Mouse (Mus musculus): ENCODE data around the gene Arhgef11.

The Arhgef11 gene

DNA sequence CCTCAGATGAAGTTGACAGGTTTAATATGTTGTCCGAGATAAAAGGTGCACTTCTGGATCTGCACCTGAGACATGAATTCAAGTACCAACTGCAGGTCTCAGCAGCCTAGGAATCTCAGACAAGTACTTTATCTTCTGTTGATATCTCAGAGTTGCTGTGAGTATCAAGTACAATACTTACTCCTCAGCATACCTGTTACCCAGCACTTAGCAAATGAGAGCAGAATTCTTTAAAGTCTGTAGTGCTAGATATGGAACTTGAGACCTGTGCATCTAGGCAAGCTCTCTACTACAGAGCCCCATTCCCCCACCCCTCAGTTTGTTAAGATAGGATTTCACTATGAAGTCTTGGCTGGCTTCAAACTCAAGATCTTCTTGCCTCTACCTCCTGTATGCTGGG is 43.9 kb downstream of the Arhgef11 start:
- WGBS: 94% methylated on average over 1 of the region's 1 CpGs

DNA sequence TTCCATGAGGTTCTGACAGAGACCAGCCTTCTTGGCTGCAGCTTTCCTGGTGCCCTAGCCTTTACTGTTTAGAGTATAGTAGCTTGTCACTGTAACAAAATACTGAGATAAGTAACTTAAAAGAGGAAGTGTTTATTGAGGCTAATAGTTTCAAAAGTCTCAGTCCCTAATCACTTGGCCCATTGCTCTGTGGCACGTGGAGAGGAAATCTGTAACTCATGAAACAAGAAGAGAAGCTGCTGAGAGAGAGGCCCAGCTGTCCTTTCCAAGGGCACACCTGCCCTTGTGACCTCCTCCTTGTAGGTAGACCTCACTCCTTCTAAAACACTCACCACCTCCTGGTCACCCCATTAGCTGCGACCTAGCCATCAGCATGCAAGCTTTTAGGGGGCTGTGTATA is 101.2 kb downstream of the Arhgef11 start:
- WGBS: 84% methylated on average over 2 of the region's 2 CpGs

DNA sequence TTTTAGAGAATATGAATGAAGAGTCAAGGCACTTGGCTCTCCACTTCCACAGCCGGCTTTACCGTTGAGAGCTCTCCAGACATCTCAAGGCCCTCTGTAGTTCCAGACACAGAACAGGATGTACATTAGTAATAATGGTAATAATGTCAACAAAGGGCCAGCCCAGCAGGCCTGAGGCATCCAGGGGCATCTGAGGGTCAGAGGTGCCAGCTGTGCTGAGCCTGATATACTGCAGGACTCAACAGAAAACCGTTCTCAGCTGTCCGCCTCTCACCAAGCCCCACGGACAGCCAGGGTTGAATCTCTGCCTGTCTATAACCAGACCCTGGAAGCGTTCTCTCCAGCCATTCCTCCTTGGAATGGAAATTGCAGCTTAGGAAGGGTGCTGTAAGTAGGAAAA is 107.2 kb downstream of the Arhgef11 start:
- 87% methylated on average over 6 of the region's 6 CpGs for WGBS

DNA sequence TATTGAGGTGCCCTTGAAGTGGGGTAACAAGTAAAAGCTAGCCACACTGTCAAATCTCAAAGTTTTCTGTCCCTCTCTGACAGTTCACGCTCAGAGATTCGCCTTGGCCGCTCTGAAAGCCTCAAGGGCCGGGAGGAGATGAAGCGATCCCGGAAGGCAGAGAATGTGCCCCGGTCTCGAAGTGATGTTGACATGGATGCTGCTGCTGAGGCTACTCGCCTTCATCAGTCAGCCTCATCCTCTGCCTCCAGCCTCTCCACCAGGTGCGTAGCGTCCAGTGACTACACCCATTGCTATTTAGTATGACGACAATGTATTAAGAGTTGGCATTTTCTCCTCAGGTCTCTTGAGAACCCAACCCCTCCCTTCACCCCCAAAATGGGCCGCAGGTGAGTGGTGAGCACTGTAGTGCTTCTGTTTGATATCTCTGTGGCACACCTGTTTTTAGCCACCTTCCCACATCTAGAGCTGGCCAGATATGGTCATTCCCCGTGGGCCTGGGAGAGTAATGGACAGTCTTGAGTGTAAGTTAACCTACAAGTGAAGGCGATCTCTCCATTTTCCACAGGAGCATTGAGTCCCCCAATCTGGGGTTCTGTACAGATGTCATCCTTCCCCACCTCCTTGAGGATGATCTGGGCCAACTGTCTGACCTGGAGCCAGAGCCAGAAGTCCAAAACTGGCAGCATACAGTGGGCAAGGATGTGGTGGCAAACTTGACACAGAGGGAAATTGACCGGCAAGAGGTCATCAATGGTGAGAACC is 108.2 kb downstream of the Arhgef11 start:
- 98% methylated on average over 16 of the region's 16 CpGs for WGBS

DNA sequence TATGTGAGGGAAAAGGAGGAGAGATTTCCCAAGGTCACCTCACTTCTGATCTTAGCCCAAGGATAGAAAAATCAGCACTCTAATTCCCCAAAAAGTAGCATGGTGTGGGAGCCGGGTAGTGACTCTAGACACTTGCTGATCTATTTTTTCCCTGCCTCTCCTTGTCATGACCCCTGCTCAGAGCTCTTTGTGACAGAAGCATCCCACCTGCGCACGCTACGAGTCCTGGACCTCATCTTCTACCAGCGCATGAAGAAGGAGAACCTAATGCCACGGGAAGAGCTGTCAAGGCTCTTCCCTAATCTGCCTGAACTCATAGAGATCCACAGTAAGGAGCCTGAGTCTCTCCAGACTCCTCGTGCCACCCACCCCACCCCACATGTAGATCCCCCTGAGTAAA is 108.8 kb downstream of the Arhgef11 start:
- 98% methylated on average over 7 of the region's 7 CpGs for WGBS

DNA sequence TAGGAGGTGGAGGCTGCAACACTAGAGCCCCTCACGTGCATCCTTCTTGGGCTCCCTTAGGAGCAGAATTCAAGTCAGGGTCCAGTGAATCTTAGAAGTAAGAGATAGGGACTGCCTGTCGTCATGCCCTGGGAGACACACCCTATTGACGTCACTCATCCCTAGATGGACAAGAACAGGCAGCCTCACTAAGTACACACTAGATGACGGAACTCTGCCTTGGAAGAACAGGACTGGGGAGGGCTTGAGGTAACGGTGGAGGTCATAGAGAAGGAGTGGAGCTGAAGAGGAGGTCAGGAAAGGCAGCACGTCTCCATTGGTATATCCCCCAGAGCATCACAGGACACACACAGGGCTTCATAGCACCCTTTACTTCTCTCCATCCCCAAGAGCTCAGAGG is 111.3 kb downstream of the Arhgef11 start:
- 92% methylated on average over 6 of the region's 6 CpGs for WGBS

DNA sequence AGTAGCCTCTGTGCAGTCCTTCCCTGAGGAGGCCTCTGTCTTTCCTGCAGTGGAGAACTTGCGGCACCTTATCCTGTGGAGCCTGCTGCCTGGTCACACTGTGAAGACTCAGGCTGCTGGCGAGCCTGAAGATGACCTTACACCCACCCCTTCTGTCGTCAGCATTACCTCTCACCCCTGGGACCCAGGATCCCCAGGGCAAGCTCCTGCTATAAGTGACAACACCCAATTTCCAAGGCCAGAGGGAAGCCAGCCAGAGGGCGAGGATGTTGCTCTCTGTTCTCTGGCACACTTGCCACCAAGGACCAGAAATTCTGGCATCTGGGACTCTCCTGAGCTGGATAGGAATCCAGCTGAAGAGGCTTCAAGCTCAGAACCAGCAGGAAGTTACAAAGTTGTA is 115.7 kb downstream of the Arhgef11 start:
- 90% methylated on average over 4 of the region's 4 CpGs for WGBS

DNA sequence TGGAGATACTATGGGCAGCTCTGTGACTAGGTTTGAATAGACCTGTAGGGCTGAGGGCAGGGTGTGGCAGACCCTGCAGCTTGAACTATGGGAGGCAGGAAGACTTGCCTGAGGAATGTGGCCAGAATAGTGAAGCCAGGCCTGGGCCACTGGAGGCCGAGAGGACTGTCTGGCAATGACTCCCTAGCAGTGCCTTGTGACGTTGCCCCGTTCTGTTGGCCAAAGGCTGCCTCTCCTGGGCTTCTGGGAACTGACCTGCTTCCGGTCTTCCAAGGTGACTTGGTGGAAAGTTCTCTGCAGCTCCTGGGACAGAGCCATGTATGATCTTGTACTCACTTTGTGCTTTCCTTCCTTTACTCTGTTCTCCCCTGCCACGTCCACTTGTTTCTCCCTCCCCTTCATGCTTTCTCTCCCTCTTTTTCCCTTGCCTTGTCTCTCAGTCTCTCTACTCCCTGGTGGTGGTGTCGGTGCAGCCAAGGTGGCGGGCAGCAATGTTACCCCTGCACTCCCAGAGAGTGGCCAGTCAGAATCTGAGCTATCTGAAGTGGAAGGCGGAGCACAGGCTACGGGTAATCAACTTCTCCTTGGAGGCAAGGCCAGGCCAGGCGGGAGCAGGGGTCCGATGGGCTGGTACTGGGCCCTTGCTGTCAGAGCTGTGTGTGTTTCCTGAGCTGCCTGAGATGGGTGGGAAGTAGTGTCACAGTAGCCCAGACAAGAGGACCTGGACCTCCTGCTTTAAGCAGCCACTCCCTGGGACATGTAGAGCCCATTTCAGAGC is 116.8 kb downstream of the Arhgef11 start:
- WGBS: 87% methylated on average over 11 of the region's 11 CpGs

DNA sequence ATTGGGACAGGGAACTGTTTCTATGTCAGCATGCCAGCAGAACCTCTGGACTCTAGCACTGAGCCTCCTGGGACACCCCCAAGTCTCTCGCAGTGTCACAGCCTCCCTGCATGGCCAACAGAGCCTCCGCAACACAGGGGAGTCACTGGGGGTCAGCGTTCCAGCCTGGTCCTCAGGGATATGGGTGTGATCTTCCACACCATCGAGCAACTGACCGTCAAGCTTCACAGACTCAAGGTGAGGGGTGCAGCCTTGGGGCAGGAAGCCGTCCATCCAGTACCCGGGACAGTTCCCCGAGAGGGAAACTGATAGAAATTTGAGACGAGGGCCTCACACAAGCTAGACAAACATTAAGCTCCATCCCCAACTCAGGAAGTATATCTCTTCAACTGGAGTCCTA is 118.0 kb downstream of the Arhgef11 start:
- 91% methylated on average over 9 of the region's 9 CpGs for WGBS

DNA sequence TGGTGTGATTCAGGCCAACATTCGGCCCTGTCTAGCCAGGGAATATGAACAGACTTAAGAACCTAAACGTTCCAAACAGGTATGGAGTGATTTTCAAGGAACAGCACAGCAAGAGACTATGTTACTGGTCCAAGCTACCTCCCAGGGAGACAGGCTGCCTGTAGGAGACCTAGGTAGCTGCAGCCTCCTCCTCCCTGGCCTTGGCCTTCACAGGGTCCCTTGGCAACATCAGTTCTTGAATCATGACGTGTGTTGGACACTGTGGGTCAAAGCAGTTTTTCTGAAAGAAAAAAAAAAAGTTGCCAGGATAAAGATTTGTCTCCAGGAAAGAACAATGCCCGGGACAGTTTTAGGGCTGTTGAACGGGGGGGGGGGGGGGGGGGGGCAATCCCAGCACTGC is 121.5 kb downstream of the Arhgef11 start:
- WGBS: 68% methylated on average over 5 of the region's 5 CpGs

DNA sequence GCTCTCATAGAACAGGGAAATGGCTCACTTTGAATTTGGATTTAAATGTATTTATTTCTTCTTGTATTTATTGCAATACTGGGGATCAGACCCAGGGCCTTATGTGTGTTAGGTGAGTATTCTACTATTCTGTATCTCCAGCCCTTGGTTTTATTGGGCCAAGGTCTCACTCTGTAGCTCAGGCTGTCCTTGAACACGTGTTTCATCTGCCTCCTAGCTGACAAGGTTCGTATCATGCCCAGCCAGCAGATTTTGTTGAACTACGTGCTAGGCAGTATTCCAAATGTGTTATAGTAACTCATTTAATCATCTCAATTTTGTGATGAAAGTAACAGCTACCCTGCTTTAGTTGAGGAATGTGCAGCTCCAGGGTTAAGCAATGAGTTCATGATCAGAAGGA is 124.7 kb downstream of the Arhgef11 start:
- WGBS: 41% methylated on average over 3 of the region's 3 CpGs

DNA sequence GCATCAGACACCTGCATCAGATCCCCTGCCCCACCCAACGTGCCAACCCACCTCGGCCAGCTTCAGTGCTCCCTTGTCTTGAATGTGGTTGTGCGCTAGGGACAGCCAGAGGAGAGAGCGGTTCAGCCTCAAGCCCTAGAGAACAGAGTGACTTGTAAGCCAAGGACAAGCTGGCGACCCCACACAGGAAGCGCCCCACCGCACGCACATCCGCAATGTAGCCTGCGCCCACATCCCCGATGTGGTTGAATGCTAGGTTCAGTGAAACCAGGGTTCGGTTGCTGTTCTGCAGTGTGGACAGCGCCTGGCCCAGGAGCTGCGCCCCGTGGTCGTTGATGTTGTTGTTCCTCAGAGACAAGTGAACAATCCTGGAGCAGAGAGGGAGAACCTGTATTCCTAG is 125.4 kb downstream of the Arhgef11 start:
- WGBS: 90% methylated on average over 16 of the region's 16 CpGs

DNA sequence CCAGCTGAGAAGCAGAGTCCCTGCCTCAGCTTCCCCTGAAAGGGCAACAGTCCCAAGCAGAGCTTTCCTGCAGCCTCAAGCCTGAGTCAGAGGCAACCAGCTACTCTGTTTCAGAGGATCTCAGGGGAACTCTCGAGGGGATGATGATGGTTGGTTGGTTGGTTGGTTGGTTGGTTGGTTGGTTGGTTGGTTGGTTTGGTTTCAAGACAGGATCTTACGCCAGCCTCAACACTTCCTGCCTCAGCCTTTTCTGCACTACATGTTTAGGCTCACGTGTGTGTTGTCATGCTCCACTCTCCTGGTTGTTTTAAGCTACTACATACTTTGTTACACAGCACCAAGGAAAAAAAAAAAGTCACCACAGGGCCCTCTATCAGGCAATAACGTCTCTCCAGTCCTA is 126.6 kb downstream of the Arhgef11 start:
- WGBS: 87% methylated on average over 4 of the region's 4 CpGs

DNA sequence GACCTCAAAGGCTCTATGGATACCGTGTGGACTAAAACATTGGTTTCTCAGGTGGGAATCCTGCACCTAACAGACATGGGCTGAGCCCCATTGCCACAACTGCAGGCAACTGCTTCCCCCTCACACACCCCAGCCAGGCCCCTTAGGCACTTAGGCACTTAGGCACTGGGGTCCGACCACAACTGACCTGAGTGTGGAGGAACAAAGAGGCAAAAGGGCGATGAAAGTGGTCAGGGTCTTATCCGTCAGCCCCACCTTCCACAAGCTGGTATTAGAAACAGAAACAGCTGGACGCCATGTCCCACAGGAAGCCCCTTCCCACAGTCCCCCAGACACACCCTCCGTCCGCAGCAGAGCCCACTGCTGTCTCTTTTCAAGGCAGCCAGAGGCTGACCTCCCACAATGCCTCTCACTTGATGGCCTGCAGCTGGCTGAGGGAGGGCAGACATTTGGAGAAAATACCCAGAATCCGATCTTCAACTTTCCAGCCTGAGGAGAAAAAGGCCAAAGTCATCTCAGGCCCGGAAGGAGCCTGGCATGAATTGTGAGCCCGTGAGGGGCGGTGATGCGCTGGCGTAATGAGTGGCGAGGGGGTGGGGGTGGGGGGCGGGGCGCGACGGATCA is 127.8 kb downstream of the Arhgef11 start:
- WGBS: 47% methylated on average over 18 of the region's 18 CpGs

DNA sequence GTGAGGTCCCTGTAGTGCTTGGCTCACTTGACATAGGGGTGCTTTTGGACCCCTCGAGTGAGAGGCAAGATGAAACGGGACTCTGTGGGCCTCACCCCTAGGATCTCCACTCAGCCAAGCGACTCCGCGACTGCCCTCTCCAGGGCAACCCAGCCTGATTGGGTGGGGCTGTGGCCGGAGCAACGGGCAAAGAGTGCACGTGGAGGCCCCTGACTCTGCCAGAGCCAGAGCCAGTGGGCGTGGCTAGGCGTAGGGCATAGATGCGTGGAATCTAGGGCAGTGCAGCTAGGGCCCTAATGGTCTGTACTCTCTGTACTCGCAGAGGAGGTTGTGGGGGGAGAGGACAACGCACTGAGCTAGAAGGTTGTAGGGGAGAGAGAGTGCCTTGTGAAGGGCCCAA is 131.1 kb downstream of the Arhgef11 start, which contains the start of gene Lrrc71:
Gene Lrrc71, minus strand, starts transcription at position 195 of the 400 bp plus-strand sequence.
- WGBS: 57% methylated on average over 13 of the region's 13 CpGs

DNA sequence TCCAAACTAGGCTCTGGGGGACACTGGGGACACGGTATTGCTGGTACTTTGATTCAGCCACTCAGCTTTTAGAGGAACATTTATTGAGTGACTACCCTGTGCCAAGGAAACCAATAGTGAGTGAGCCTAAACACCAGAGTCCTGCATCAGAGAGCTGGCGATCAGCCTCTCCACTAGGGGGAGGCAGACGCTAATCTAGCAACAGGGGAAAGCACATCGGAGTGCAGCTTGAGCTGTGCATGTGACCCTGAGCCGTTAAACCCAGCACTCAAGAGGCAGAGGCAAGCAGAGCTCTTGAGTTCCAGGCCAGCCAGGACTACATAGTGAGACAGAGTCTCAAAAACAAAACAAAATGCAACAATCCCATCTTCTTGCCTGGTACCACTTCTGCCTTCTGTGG is 131.7 kb downstream of the Arhgef11 start:
- WGBS: 16% methylated on average over 5 of the region's 5 CpGs

DNA sequence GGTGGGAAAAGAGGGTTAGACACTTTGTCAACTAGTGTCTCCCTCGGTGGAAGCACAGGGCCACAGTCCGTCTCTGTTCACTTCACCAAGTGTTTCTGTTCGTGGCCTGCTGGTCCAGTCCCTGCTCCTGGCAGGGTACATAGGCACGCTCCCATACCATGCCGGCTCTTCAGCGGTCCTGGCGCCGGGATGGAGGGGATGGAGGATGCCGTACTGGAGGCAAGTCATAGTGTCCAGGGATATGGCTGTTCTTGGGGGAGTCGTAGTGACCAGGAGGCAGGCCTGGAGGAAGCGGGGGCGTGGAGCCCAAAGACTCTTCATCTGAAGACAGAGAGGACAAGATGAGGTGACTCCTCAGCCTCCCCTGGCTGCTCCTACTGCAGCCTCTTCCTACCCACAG is 132.6 kb downstream of the Arhgef11 start:
- WGBS: 89% methylated on average over 12 of the region's 12 CpGs

DNA sequence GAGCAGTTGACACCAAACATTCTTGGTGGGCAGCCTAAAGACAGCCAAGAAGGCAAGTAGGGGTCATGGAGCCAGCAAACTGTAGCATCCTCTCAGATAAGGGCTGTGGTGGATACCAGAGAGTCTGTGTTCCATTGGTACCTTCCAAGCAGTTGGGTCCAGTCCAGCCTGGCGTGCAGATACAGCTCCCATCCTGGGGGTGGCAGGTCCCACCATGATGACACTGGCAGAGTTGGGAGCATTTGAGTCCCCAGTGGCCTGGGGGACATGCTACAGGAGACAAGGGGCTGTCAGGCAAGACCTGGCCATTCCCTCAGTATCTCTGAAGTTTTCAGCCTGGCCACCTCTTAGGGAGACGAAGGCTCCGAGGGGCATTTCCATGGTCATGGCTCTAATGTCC is 135.2 kb downstream of the Arhgef11 start:
- 92% methylated on average over 3 of the region's 3 CpGs for WGBS

DNA sequence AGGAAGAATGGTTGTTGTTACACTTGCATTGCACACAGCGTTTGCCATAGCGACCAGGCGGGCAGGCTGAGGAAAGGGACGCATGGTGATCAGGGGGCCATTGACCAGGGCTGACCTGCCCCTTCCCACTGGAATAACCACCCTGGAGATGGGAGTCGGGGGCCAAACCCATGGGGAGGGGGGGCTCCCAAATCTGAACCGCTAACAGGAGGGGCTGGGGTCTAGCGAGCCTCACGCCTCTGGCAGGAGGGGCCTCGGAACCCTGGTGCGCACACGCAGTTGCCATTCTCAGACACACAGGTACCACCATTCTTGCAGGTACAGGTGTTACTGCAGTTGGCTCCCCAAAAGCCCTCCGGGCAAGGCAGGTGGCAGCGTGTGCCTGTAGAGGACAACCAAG is 136.5 kb downstream of the Arhgef11 start:
- 87% methylated on average over 13 of the region's 13 CpGs for WGBS

DNA sequence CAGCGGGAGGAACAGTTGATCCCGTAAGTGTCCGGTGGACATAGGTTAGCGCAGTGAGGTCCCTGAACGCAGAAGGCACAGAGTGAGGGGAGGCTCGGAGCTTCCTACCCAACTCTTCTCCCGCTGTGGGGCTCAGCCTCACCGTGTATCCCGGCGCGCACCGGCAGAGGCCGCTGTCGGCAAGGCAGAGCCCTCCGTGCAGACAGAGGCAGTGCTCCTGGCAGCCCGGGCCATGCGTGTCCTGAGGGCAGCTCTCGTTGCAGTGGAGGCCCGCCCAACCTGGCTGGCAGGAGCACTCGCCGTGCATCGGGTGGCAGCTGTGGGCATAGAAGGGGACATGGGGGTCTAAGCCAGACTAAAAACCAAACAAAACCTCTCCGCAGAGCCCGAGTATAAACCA is 138.6 kb downstream of the Arhgef11 start:
- 5% methylated on average over 24 of the region's 24 CpGs for WGBS

DNA sequence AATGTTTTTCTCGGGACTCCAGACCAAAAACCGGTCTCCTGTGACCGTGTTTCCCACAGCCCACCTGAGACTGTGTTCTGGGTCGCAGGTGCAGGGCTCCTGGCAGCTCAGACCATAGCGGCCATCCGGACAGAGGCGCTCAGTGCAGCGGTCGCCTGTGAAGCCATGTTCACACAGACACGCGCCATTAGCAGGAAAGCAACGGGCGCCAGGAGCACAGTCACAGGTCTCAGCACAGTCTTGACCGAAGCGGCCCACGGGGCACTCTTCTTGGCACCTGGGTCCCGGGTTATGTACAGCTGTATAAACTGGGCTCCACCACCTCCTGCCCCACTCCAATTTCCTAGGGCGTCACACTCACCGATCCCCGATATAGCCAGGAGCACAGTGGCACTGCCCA is 139.1 kb downstream of the Arhgef11 start:
- 67% methylated on average over 20 of the region's 20 CpGs for WGBS

DNA sequence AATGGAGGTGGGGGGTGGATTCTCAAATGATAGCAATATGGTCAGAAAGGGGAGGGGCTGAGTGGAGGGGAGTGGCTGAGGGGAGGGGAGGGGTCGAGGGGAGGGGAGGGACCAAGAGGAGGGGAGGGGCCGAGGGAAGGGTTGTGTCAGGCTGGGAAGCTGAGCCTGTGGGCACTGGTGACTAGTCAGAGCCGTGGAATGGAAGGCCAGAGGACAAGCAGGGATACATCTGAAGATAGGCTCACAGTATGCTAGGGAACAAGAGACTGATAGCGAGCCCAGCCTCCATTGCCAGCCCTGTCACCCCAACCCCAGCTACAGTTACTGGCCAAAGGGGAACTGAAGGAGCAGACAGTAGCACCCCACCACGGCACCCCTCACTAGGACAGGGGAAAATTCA is 141.3 kb downstream of the Arhgef11 start:
- WGBS: 87% methylated on average over 3 of the region's 5 CpGs
